Mouse (Mus musculus) forelimb bud, embryonic 11.5 days (tissue): Measurements from ENCODE around the gene Jag1.

Source experiments
- DNase-seq: peaks from one replicate; pipeline ENCODE4 v3.0.0-alpha.2; 2012; ENCODE audit warnings: low read depth, low spot score

Jag1 gene

GRCm38 (mm10) chr2:137099211-137099734 is 17.2 kb downstream of the Jag1 start:
- DNase-seq: no peak

DNA sequence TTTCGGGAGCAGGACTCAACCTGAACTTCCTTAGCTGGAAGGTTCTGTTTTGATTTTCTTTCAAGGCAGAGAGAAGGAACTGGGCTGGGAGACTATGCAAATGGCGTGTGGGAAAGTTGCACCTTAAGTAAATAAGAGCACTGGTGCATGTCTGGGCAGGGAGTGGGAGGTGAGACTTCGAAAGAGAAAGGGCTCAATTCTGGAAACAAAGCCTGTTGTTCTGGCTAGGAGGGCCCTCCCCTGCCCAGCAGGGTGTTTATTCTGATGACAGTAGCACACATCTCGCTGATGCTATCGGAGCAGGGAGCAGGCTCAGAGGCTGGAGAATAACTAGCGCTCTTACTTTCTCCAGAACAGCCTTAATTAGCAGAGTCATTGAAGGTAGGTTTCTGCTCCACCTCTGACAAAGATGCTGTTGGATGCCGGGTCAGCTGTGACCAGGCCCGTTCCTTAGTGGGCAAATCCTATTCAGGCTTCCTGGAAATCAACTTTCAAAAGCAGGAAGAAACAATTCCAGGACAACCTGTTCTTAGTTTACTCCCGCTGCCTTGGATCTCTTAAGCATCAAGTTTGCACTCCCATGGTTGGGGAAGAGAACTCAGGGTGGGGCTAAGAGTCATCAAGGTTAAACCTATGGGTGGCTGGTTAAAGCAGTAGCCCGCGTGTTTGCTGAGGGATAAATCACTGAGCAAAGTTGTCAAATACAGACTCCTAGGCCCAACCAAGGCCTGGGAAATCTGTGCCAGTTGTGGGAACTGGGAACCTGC is 18.0 kb downstream of the Jag1 start:
- no peak for DNase-seq

GRCm38 (mm10) chr2:137096981-137097460 is 19.4 kb downstream of the Jag1 start:
- no peak for DNase-seq

DNA sequence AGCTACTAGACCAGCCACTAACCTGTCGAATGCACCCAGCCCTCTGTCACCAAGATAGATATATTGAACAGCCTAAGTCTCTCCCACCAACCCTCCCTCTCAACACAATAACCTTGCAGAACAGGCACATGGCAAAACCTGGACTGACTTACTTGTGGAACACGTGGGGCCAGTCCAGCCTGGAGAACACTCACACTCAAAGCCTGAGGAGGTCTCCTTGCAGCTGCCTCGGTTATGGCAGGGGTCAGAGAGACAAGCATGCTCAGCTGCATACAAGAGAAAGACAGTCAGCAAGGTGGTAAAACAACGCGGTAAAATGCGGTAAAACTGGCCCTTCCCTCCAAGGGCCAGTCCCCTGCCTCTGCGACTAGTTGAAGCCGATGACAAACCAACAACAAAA is 22.1 kb downstream of the Jag1 start:
- DNase-seq: no peak

DNA sequence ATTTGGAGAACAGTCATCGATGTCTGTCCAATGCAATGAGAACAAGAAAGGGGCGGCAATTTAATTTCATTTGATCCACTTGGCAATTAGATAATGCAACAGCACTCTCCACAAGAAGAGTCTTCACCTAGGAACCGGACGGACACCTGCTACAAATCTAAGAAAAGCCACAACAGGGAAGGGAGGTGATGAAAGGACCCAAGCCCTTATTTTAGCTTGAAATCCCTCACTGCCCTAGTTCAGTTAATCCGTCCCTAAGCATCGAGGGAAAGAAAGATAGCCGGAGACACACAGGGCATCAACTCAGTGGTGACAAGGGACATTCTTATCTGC is 23.2 kb downstream of the Jag1 start:
- DNase-seq: no peak

DNA sequence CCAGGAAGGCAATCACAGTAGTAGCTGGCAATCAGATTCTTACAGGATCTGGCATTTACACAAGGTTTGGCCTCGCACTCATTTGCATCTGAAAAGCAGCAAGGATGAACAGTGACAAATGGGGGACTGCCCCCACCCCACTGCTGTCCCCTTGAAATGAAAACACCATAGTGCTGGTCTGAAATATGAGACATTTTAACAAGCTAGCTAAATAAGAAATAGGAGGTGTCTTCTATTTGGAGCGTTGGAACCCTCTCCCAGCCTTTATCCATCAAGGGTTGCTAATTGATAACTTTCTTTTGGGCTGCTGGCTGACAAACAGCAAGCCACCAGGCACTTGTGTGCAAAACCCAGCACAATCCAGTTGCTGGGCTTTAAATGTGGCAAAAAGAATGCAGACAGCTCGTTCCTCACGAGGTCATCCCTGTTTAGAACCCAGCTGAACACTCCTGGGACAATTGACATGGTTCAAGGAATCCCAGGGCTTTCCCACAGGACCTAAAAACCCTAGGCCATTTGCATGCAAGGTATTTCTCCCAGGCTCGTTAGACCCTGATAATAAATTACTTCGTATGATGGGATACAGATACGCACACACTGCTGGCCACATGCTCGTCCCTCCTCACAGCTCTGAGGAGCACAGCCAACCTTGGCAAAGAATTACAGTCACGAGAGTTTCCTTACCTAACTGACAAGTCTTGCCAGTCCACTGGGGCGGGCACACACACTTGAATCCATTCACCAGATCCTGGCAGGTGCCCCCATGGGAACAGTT is 23.7 kb downstream of the Jag1 start:
- no peak for DNase-seq

- DNase-seq: no peak
Measured at GRCm38 (mm10) chr2:137091766-137092522, 24.5 kb downstream of the Jag1 start.

GRCm38 (mm10) chr2:137087705-137088104 is 28.7 kb downstream of the Jag1 start:
- peak; percentile 80 for DNase-seq

DNA sequence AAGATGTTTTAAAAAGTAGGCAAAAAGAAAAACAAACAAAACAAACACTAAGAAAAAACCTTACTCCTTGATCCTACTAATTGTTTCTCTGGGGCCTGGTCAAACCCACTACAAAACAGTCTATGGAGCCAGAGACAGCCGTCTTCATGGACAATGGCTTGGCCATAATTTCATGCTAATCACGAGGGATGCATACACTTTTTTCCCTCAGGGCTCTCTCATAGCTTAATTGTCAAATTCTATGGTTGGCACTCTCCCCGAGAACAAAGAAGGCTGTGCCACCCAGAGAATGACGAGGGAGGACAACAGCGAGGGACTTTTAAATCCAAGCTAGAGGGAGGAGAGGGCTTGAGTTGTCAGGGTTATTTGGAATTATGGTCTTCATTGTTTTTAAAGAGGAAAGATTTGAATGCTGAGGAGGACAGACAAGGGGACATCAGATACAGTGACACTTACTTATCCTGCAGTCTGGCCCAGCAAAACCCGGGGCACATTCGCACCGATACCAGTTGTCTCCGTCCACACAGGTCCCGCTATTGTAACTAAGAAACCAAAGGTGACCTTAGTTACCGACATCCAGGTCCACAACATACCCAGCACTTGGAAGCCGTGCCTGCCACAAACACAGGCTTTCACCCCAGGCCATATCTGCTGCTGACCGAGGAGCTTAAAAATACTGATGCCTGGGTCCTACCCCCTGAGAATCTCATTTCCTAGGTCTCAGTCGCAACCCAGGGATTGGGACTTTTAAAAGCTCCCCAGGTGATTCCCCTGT is 29.6 kb downstream of the Jag1 start:
- DNase-seq: no peak

DNA sequence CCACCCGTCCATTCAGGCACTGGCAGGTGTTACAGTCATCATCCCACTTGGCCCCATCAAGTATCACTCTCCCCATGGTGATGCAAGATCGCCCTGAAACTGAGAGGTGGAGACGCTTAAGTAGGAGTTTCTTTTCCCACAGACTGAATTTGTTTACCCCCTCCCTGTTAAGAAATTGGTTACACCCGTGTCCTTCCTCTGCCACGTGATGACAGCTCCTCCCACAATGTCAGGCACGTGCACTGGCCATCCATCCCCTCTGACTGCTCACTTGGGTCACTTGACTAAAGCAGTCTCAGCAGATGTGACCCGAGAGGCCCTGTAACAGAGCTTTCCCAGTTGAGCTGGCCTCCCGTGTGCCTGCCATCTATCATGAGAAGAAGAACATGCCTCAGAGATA is 31.2 kb downstream of the Jag1 start:
- no peak for DNase-seq

DNA sequence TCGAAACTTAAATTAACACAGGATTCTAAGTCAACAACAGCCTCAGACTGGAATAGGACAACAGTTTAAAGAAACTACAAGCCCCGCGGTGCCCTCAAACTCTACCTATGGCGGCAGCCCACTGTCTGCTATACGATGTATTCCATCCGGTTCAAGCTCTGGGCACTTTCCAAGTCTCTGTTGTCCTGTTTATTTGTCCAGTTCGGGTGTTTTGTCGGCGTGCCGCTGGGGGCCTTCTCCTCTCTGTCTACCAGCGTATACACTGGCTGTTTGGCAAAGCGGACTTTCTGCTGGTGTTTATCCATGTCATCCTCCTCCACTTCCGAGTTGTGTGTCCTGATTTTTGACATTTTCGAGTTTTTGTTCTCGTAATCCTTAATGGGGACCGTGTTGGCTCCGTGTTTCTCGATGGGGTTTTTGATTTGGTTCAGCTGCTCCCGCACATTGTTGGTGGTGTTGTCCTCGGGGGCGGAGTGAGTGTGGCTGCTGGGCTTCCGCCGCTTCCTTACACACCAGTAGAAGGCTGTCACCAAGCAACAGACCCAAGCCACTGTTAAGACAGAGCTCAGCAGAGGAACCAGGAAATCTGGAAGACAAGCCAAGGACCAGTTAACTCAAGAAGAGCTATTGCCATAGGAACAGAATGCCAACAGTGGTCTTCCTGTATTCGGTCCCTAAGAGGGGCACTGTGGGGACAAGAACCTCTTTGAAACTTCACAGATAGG is 33.4 kb downstream of the Jag1 start:
- DNase-seq: no peak

- no peak for DNase-seq
Measured at GRCm38 (mm10) chr2:137081001-137081400, 35.4 kb downstream of the Jag1 start.

- no peak for DNase-seq
Measured at GRCm38 (mm10) chr2:137080468-137080867, 36.0 kb downstream of the Jag1 start.

DNA sequence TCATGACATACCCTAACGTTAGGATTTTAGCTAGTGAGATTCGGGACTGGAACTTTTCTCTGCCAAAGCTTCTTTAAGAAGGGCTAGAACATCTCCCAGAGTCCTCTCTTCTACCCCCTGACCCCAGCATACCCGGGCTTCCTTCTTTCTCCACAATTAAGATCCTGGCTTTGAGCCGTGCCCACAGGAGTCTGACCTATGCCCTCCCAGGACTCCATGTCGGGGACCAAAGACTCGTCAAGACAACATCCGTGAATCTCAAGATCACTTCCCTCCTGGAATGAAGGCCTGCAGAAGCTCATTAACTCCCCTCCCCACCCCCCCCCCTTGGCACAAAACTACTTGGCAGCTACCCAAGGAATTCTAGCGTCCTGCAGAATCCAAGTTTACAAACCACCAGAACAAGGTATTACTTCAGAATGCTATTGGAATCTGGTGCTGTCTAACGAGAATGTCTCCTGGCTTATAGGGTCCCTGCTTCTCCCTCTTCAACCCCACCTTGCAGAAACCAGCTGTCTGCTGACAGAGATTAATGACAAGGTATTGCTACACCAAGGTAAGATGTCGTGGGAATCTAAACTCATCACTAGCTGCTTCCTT is 36.6 kb downstream of the Jag1 start:
- DNase-seq: no peak

- no peak for DNase-seq
Measured at GRCm38 (mm10) chr2:137078771-137079170, 37.7 kb downstream of the Jag1 start.

DNA sequence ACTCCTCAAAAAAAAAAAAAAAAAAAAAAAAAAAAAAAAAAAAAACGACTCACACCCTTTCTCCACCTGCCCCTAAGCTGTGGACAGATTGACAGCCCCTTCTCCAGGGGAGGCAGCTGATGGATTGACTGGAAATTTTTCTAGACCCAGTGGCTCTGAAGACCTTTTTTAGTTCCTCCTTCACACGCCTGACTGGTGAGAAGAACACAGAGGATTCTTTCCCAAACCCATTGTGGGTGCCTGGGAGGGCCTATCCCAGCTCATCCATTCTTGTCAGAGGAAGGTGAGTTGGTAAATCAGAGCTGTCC is 42.2 kb downstream of the Jag1 start:
- no peak for DNase-seq

DNA sequence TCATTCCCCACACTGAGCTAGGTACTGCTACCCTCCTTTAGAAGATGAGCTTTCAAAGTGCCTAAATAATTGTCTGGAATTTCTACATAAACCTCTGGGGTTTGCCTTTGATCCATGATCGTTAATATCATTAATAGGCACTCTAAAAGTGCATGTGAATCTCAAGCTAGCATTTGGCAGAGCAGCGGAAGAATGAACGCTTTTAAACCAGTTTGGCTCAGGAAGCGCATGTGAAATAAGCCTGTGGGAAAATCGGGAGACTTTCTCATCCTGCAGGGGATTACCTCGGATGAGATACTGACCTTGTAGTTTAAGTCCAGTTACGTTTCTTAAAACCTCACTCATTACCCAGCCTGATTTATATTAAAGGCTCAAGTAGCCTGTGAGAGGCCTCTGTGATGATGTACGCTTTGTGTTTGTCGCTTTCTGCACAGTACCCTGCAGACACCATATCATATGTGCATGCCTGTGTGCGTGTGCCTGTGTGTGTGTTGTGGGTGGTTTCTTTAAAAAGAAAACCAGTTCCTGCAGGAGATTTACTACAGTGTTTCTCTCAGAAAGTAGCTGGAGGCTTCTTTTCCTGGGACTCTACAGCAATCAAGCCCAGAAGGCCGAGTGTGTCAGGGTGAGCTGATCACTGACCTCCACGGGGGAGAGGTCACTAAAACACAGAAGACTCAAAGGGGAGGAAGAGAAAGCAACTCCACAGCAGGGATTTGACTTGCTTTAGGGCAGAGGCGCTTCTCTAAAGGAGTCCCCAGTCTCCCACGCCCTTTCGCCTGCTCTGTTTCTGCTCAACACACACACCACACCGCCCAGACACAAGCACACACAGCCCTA is 42.8 kb downstream of the Jag1 start:
- DNase-seq: no peak

DNA sequence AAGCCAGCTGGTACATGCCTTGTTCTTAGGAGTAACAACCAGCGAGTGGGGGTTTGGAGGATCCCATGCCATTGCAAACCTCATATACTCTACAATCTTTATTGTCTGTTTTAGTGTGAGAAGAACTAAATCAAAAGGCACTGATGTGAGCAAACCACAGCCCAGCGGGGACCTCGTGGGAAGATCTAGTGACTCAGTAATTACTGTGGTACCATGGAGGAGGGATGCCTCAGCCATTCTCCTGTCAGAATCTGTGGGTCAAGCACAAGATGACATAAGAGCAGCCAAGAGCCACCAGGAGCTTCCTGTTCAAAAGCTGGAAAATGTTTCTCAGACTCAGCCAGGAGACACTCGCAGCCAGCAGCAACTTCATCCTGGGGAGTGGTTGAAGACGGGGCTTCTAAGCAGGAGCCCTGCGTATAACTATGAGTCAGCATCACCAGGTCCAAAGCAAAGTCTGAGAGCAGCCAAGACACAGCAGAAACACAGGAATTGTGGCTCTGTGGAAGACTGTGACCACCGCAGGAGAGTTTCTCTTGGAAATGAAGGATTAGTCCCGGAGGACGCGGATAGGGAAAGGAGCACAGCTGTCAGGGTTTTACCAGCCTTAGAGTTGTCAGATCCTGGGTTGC is 48.8 kb downstream of the Jag1 start:
- no peak for DNase-seq

- DNase-seq: no peak
Measured at GRCm38 (mm10) chr2:137064513-137064912, 51.9 kb downstream of the Jag1 start.
